8 mouse cellular contexts compared by ENCODE assay signal in the genomic region with DNA sequence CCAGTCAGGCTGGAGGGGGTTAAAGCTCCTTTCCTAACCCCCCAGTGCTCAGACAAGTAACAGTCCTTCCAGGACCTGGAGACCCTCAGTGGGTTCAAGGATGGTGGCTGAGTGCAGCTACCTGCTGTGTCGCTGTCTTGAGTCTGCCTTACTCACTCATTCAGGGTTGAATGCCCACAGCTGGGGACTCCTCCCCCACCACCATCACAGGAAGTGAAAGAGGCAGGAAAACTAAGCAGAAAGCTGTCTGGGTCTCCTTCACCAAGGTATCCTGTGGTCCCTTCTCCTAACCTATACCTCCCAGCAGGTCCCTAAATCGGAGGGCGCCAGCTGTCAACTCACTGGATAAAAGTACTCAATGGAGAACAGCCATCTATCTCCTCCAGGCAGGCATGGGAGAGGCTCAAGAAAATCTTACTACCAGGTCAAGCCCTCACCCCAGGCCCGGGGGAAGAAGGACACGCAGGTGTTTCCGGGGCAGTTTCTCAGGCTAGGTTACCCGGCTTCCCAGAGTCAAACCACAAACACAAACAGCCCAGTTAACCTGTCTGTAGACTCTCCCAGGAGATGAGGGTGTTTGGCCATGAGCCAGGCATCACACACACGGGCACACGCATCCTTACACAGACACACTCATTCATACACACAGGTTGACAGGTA. TPM values are rescaled to one million over a fixed set of nuclear protein-coding genes. Genes with fewer than 3 reads are reported as not detected.
DNase-seq lines count a peak whose midpoint lies in the region; ATAC-seq and TF ChIP-seq lines count a peak whose summit lies in the region.
"Had no signal": no experiment of that assay in that cellular context is flagged by ENCODE, and none has a peak within 500 bp of the region (broad histone marks: within the 10 kb centered on the region; RNA-seq: fewer than 3 reads in every experiment).

No protein-coding gene starts in this region.

- H3K4me2 ChIP-seq in kidney, embryonic 16.5 days (replicated peaks; ENCODE audit: low read depth, low read length), result peak overlapping the region; percentile 37
- no peak overlapping the region for H3K4me2 ChIP-seq in stomach, embryonic 14.5 days (replicated peaks; ENCODE audit: low read depth, low read length)
- H3K4me2 ChIP-seq: embryonic facial prominence, embryonic 15.5 days had no signal

- no peak for DNase-seq in kidney, adult 9 months
- no peak for DNase-seq in Patski (ENCODE audit: low read depth, low spot score)
- no peak for DNase-seq in frontal cortex, postnatal 14 days (ENCODE audit: low spot score in 2 of 2)
- no peak for DNase-seq in lung, postnatal 4 days

- no peak for TF ChIP-seq CTCF in Patski (IDR thresholded peaks at IDR 0.05)

- no peaks in the 10 kb centered on the region for H3K9me3 ChIP-seq in kidney, embryonic 16.5 days (ENCODE audit: low read length)
- H3K9me3 ChIP-seq in stomach, embryonic 14.5 days (ENCODE audit: control insufficient read depth, low read depth, low read length), result no peaks in the 10 kb centered on the region
- H3K9me3 ChIP-seq: embryonic facial prominence, embryonic 15.5 days had no signal

- no peaks in the 10 kb centered on the region for H3K27me3 ChIP-seq in kidney, embryonic 16.5 days (ENCODE audit: insufficient read depth, low read length)
- no peaks in the 10 kb centered on the region for H3K27me3 ChIP-seq in Patski
- no peaks in the 10 kb centered on the region for H3K27me3 ChIP-seq in stomach, embryonic 14.5 days (ENCODE audit: control insufficient read depth, insufficient read depth, low read length)
- H3K27me3 ChIP-seq: embryonic facial prominence, embryonic 15.5 days had no signal

- H3K27ac ChIP-seq in kidney, embryonic 16.5 days (ENCODE audit: low read length), result peak overlapping the region; percentile 84
- H3K27ac ChIP-seq in stomach, embryonic 14.5 days (ENCODE audit: low read length), result 0 out of 2 replicates have a peak overlapping the region, but pooled peaks have one; percentile 28
- H3K27ac ChIP-seq: embryonic facial prominence, embryonic 15.5 days had no signal

- peak overlapping the region; percentile 58 for H3K9ac ChIP-seq in kidney, embryonic 16.5 days (replicated peaks; ENCODE audit: low read length)
- H3K9ac ChIP-seq in stomach, embryonic 14.5 days (replicated peaks; ENCODE audit: low read depth, low read length), result no peak overlapping the region
- H3K9ac ChIP-seq: embryonic facial prominence, embryonic 15.5 days had no signal

- POLR2A ChIA-PET in Patski (lab: Charles Lee), result interaction anchor here (1.1 kb wide), 1 partner anchor 24 kb away, joined by 3 read pairs; no protein-coding TSS in a partner anchor

- H3K4me3 ChIP-seq in kidney, embryonic 16.5 days (ENCODE audit: low read length), result 0 out of 2 replicates have a peak overlapping the region, but pooled peaks have one; percentile 10
- H3K4me3 ChIP-seq in stomach, embryonic 14.5 days (ENCODE audit: low read depth, low read length), result no peak overlapping the region
- H3K4me3 ChIP-seq: embryonic facial prominence, embryonic 15.5 days had no signal

- no peak; the same call in 1 of the 2 replicates for ATAC-seq in kidney, embryonic 16.5 days (ENCODE audit: low FRiP score, low TSS enrichment)
- peak; percentile 17 for ATAC-seq in Patski
- peak; percentile 19 for ATAC-seq in hematopoietic stem cell, adult 5-6 weeks (replicated peaks in 1 of 2; ENCODE audit: insufficient read depth in 1 of 2, low FRiP score in 2 of 2, low TSS enrichment in 1 of 2, low read depth in 1 of 2, poor library complexity in 2 of 2, severe bottlenecking in 2 of 2)
- no peak for ATAC-seq in stomach, embryonic 14.5 days (ENCODE audit: insufficient number of reproducible peaks, insufficient read depth, low FRiP score, low read depth)

- H3K4me1 ChIP-seq in kidney, embryonic 16.5 days (ENCODE audit: insufficient read depth, low read length), result peaks cover 57% of the 10 kb centered on the region
- peaks cover 59% of the 10 kb centered on the region for H3K4me1 ChIP-seq in stomach, embryonic 14.5 days (ENCODE audit: control insufficient read depth, insufficient read depth, low read length)

- in situ Hi-C loops in Patski (cut with MboI; ENCODE audit: low pct_unique_long_range_greater_than_20kb), result no loop called here

- CTCF ChIA-PET in Patski (lab: Charles Lee), result interaction anchor here (0.8 kb wide), 1 partner anchor 36 kb away, joined by 3 read pairs; no protein-coding TSS in a partner anchor

- H3K36me3 ChIP-seq in kidney, embryonic 16.5 days (ENCODE audit: insufficient read depth, low read length), result peaks cover 13% of the 10 kb centered on the region
- H3K36me3 ChIP-seq in stomach, embryonic 14.5 days (ENCODE audit: control insufficient read depth, insufficient read depth, low read length), result peaks cover 12% of the 10 kb centered on the region; the same call in 1 of the 2 replicates

- 32% methylated on average over 9 of the region's 9 CpGs for WGBS in kidney, embryonic 16.5 days
- 28% methylated on average over 9 of the region's 9 CpGs for WGBS in stomach, embryonic 14.5 days

RNA-seq across cellular contexts. Expression of a gene that starts 6.2 kb away (rescaled TPM):
- polyA plus RNA-seq in kidney, embryonic 16.5 days (2015; fragmentation: Nextera tagmentation; extraction: Ambion mirVana), result 7.1 and 8.7 TPM in 2 replicates
- polyA plus RNA-seq in Patski (2021), result 18.8 TPM
- 51.6 and 85.3 TPM in 2 replicates for total RNA-seq in hematopoietic stem cell, adult 5-6 weeks (2017)
- 2.5 and 3.2 TPM in 2 replicates for polyA plus RNA-seq in stomach, embryonic 14.5 days (2014; fragmentation: Nextera tagmentation; extraction: Ambion mirVana)

RNA-seq across cellular contexts. Expression of a gene that starts 40.9 kb away (rescaled TPM):
- 0.20 and 0.35 TPM in 2 replicates for polyA plus RNA-seq in kidney, embryonic 16.5 days (2015; fragmentation: Nextera tagmentation; extraction: Ambion mirVana)
- polyA plus RNA-seq in Patski (2021), result 0.64 TPM
- total RNA-seq in hematopoietic stem cell, adult 5-6 weeks (2017), result 0.10 and 1.2 TPM in 2 replicates
- 0.09 TPM in 1 of 2 replicates, not detected in the other for polyA plus RNA-seq in stomach, embryonic 14.5 days (2014; fragmentation: Nextera tagmentation; extraction: Ambion mirVana)

RNA-seq across cellular contexts. Expression of a gene that starts 40.9 kb away (rescaled TPM):
- polyA plus RNA-seq in kidney, embryonic 16.5 days (2015; fragmentation: Nextera tagmentation; extraction: Ambion mirVana), result 28.0 and 29.5 TPM in 2 replicates
- polyA plus RNA-seq in Patski (2021), result 24.1 TPM
- 4.7 and 4.9 TPM in 2 replicates for total RNA-seq in hematopoietic stem cell, adult 5-6 weeks (2017)
- polyA plus RNA-seq in stomach, embryonic 14.5 days (2014; fragmentation: Nextera tagmentation; extraction: Ambion mirVana), result 20.9 and 29.5 TPM in 2 replicates

RNA-seq across cellular contexts. Expression of a gene that starts 45.1 kb away (rescaled TPM):
- polyA plus RNA-seq in kidney, embryonic 16.5 days (2015; fragmentation: Nextera tagmentation; extraction: Ambion mirVana), result 0.22 and 0.23 TPM in 2 replicates
- polyA plus RNA-seq in Patski (2021), result 0.04 TPM
- total RNA-seq in hematopoietic stem cell, adult 5-6 weeks (2017), result not detected in 2 replicates
- 0.07 and 0.08 TPM in 2 replicates for polyA plus RNA-seq in stomach, embryonic 14.5 days (2014; fragmentation: Nextera tagmentation; extraction: Ambion mirVana)

Comparison
In these comparisons a context has a peak if more than half of its experiments do, and no peak if none do; other contexts are left out.
1. ATAC-seq: peak in Patski (single experiment) and hematopoietic stem cell, adult 5-6 weeks (2 of 2); none in kidney, embryonic 16.5 days (single experiment) and stomach, embryonic 14.5 days (single experiment).